Mouse (Mus musculus): Measurements from ENCODE around the gene Syt16. TPM values are rescaled to one million over a fixed set of nuclear protein-coding genes. Genes with fewer than 3 reads are reported as not detected.

Gene Syt16
- total and polyA plus RNA-seq, 3 experiments, result 0.05 TPM; not detected in 2

- Histone ChIP-seq H3K9ac (ENCODE audit: insufficient read depth, low read depth) (no peak overlapping the region), H3K4me3 (replicated peaks in 1 of 3; ENCODE audit: low read depth in 2 of 3, low read length in 2 of 3, poor library complexity in 1 of 3) (no peak overlapping the region), H3K4me2 (ENCODE audit: insufficient read depth, low read depth, poor library complexity, severe bottlenecking) (no peak overlapping the region), H3K9me3 (replicated peaks; ENCODE audit: low read length) (no peaks in the 10 kb centered on the region), H3K36me3 (replicated peaks in 1 of 2; ENCODE audit: control insufficient read depth in 1 of 2, insufficient read depth in 1 of 2, low read length in 1 of 2) (peaks cover 11 to 39% of the 10 kb centered on the region in 2 experiments), H3K27me3 (replicated peaks) (no peaks in the 10 kb centered on the region), H3K4me1 (ENCODE audit: control insufficient read depth in 1 of 2, insufficient read depth in 2 of 2) (peaks cover 0 to 6% of the 10 kb centered on the region in 2 experiments; a peak in 1 of 4 replicates), H3K79me2 (replicated peaks; ENCODE audit: control insufficient read depth, extremely low read depth, insufficient read depth, poor library complexity, severe bottlenecking) (no peaks in the 10 kb centered on the region), H3K27ac (ENCODE audit: insufficient read depth, low read depth) (no peak overlapping the region)
- in situ Hi-C loops (cut with MboI; ENCODE audit: low pct_ligation_motif_present, low pct_unique_long_range_greater_than_20kb, low sequenced_read_pairs) (no loop called here), dilution Hi-C loops (cut with MboI; ENCODE audit: extremely low pct_ligation_motif_present, extremely low pct_unique_long_range_greater_than_20kb, low sequenced_read_pairs) (no loop called here)
- DNase-seq (ENCODE audit: extremely low read depth), result no peak
- TF ChIP-seq MAZ (IDR thresholded peaks at IDR 0.05; ENCODE audit: low read depth, low read length) (no peak), CHD1 (IDR thresholded peaks at IDR 0.05; ENCODE audit: low read depth, low read length) (no peak), UBTF (IDR thresholded peaks at IDR 0.05; ENCODE audit: low read depth, low read length) (no peak), POLR2A (IDR thresholded peaks at IDR 0.05; ENCODE audit: low read depth, low read length) (no peak), ZC3H11A (IDR thresholded peaks at IDR 0.05; ENCODE audit: low read depth, low read length) (no peak), JUND (conservative IDR thresholded peaks at IDR 0.05; ENCODE audit: low read depth, low read length) (no peak)
Measured at GRCm38 (mm10) chr12:73988393-73989008, 9.0 kb upstream of the Syt16 start.

- Histone ChIP-seq H3K79me2 (replicated peaks; ENCODE audit: control insufficient read depth, extremely low read depth, insufficient read depth, poor library complexity, severe bottlenecking) (no peaks in the 10 kb centered on the region), H3K4me3 (replicated peaks in 1 of 3; ENCODE audit: low read depth in 2 of 3, low read length in 2 of 3, poor library complexity in 1 of 3) (no peak overlapping the region), H3K4me1 (ENCODE audit: control insufficient read depth in 1 of 2, insufficient read depth in 2 of 2) (peaks cover 0 to 6% of the 10 kb centered on the region in 2 experiments; a peak in 1 of 4 replicates), H3K9ac (ENCODE audit: insufficient read depth, low read depth) (no peak overlapping the region), H3K4me2 (ENCODE audit: insufficient read depth, low read depth, poor library complexity, severe bottlenecking) (no peak overlapping the region), H3K36me3 (replicated peaks in 1 of 2; ENCODE audit: control insufficient read depth in 1 of 2, insufficient read depth in 1 of 2, low read length in 1 of 2) (peaks cover 7 to 28% of the 10 kb centered on the region in 2 experiments), H3K27me3 (replicated peaks) (no peaks in the 10 kb centered on the region), H3K9me3 (replicated peaks; ENCODE audit: low read length) (no peaks in the 10 kb centered on the region), H3K27ac (ENCODE audit: insufficient read depth, low read depth) (no peak overlapping the region)
- TF ChIP-seq MXI1 (IDR thresholded peaks at IDR 0.05; ENCODE audit: low read depth, low read length), result no peak
- TF ChIP-seq MYC (IDR thresholded peaks at IDR 0.05; ENCODE audit: low read depth, low read length), result no peak
- no peak for TF ChIP-seq E2F4 (IDR thresholded peaks at IDR 0.05; ENCODE audit: insufficient replicate concordance, low read depth, low read length)
- no peak for TF ChIP-seq ZNF384 (IDR thresholded peaks at IDR 0.05; ENCODE audit: low read depth, low read length)
- TF ChIP-seq CTCF (conservative IDR thresholded peaks at IDR 0.05 in 1 of 2, IDR thresholded peaks at IDR 0.05 in 1 of 2; ENCODE audit: low read depth in 2 of 2, low read length in 2 of 2), result peak; percentile 54 to 79
- TF ChIP-seq EP300 (IDR thresholded peaks at IDR 0.05; ENCODE audit: low read length), result no peak
- TF ChIP-seq RAD21 (IDR thresholded peaks at IDR 0.05; ENCODE audit: low read depth, low read length), result peak; percentile 62
- TF ChIP-seq USF1 (IDR thresholded peaks at IDR 0.05; ENCODE audit: low read depth, low read length), result no peak
- TF ChIP-seq ELF1 (IDR thresholded peaks at IDR 0.05; ENCODE audit: low read depth, low read length), result peak; percentile 43; the same call in 1 of the 2 replicates
- peak; percentile 83 for TF ChIP-seq SMC3 (IDR thresholded peaks at IDR 0.05; ENCODE audit: low read depth, low read length)
- TF ChIP-seq TCF12 (IDR thresholded peaks at IDR 0.05; ENCODE audit: low read depth, low read length), result no peak
- in situ Hi-C loops (cut with MboI; ENCODE audit: low pct_ligation_motif_present, low pct_unique_long_range_greater_than_20kb, low sequenced_read_pairs) (no loop called here), dilution Hi-C loops (cut with MboI; ENCODE audit: extremely low pct_ligation_motif_present, extremely low pct_unique_long_range_greater_than_20kb, low sequenced_read_pairs) (no loop called here)
- DNase-seq (ENCODE audit: extremely low read depth), result peak; percentile 58
Measured at GRCm38 (mm10) chr12:73989594-73989993, 7.9 kb upstream of the Syt16 start.
